Mouse (Mus musculus) midbrain, embryonic 10.5 days (tissue): ENCODE measurements around the gene Slc39a13. TPM values are rescaled to one million over a fixed set of nuclear protein-coding genes. Genes with fewer than 3 reads are reported as not detected.
"Not testable (repeated sequence)": the region's sequence is repeated elsewhere in the genome, so short reads cannot be mapped to it uniquely, and the experiment has no call there.

ENCODE experiments used
- DNase-seq: peaks from one replicate; pipeline ENCODE4 v3.0.0-alpha.2; 2017; ENCODE audit warnings: low spot score
- H3K27ac ChIP-seq: fragments of 300-500 bp; sonication (generic); replicated peaks from 2 replicates; pipeline ENCODE4 v1.5.1; 2016; ENCODE audit warnings: mild to moderate bottlenecking
- H3K27me3 ChIP-seq: fragments of 300-500 bp; sonication (generic); 2 replicates; pipeline ENCODE4 v1.6.1; 2016; ENCODE audit warnings: low read depth, mild to moderate bottlenecking; ENCODE audit not compliant: poor library complexity, severe bottlenecking
- H3K36me3 ChIP-seq: fragments of 300-500 bp; sonication (generic); 2 replicates; pipeline ENCODE4 v1.6.1; 2016; ENCODE audit warnings: mild to moderate bottlenecking, moderate library complexity
- H3K4me1 ChIP-seq: fragments of 300-500 bp; sonication (generic); 2 replicates; pipeline ENCODE4 v1.6.1; 2016
- H3K4me3 ChIP-seq: fragments of 300-500 bp; sonication (generic); 2 replicates; pipeline ENCODE4 v1.5.1; 2016; ENCODE audit warnings: mild to moderate bottlenecking, moderate library complexity
- H3K9me3 ChIP-seq: fragments of 300-500 bp; sonication (generic); replicated peaks from 2 replicates; pipeline ENCODE4 v1.6.1; 2016; ENCODE audit warnings: mild to moderate bottlenecking
- WGBS: fragments of 180-500 bp; shearing (Covaris S2); methylation state at CpG from one replicate; pipeline ENCODE4 v1.1.7; 2016; 5-methylcytosine and 5-hydroxymethylcytosine counted together
- polyA plus RNA-seq: library from polyadenylated mRNA; unstranded; fragments of >200 nt; fragmentation: Nextera tagmentation; extraction: Ambion mirVana; gene quantifications from 2 replicates; pipeline ENCODE4 v1.2.1, GENCODE M21; 2016

The Slc39a13 gene
- polyA plus RNA-seq, 1 experiment from 2014 or later = 20.5 TPM

GRCm38 (mm10) chr2:91027391-91028214, 42.6 kb downstream of the Slc39a13 start:
- Histone ChIP-seq H3K4me3 (no peak overlapping the region), H3K27ac (no peak overlapping the region), H3K9me3 (no peaks in the 10 kb centered on the region), H3K4me1 (0 out of 2 replicates have a peak, but pooled peaks cover 3% of the 10 kb centered on the region), H3K27me3 (no peaks in the 10 kb centered on the region), H3K36me3 (no peaks in the 10 kb centered on the region)
- WGBS = 89% methylated on average over 9 of the region's 9 CpGs
- no peak for DNase-seq

- 85% methylated on average over 1 of the region's 1 CpGs for WGBS
- no peak for DNase-seq
- Histone ChIP-seq H3K27me3 (no peaks in the 10 kb centered on the region), H3K27ac (0 out of 2 replicates have a peak overlapping the region, but pooled peaks have one; percentile 14), H3K9me3 (no peaks in the 10 kb centered on the region), H3K36me3 (peaks cover 7% of the 10 kb centered on the region; the same call in 1 of the 2 replicates), H3K4me3 (no peak overlapping the region), H3K4me1 (0 out of 2 replicates have a peak, but pooled peaks cover 3% of the 10 kb centered on the region)
These were observed 43.7 kb downstream of the Slc39a13 start for GRCm38 (mm10) chr2:91026491-91026890.

- WGBS = 86% methylated on average over 1 of the region's 1 CpGs
- H3K4me1 ChIP-seq = 0 out of 2 replicates have a peak, but pooled peaks cover 3% of the 10 kb centered on the region
- H3K27me3 ChIP-seq = no peaks in the 10 kb centered on the region
These were observed 45.1 kb downstream of the Slc39a13 start for GRCm38 (mm10) chr2:91025081-91025516.

GRCm38 (mm10) chr2:91023956-91024355, 46.3 kb downstream of the Slc39a13 start:
- no peaks in the 10 kb centered on the region for H3K27me3 ChIP-seq
- 0 out of 2 replicates have a peak, but pooled peaks cover 3% of the 10 kb centered on the region for H3K4me1 ChIP-seq
- H3K36me3 ChIP-seq = peaks cover 28% of the 10 kb centered on the region
- H3K27ac ChIP-seq = no peak overlapping the region
- H3K4me3 ChIP-seq = no peak overlapping the region
- H3K9me3 ChIP-seq = no peaks in the 10 kb centered on the region
- no peak for DNase-seq
- WGBS = 85% methylated on average over 1 of the region's 1 CpGs

More at GRCm38 (mm10) chr2:91025081-91025516, 45.1 kb downstream of the Slc39a13 start:
- Histone ChIP-seq H3K9me3 (no peaks in the 10 kb centered on the region), H3K4me3 (no peak overlapping the region), H3K27ac (no peak overlapping the region), H3K36me3 (peaks cover 18% of the 10 kb centered on the region)
- no peak for DNase-seq

- no peaks in the 10 kb centered on the region for H3K9me3 ChIP-seq
- H3K27ac ChIP-seq = no peak overlapping the region
- peaks cover 35% of the 10 kb centered on the region for H3K36me3 ChIP-seq
- 70% methylated on average over 2 of the region's 2 CpGs for WGBS
- H3K27me3 ChIP-seq = no peaks in the 10 kb centered on the region
- H3K4me3 ChIP-seq = no peak overlapping the region
- H3K4me1 ChIP-seq = no peaks in the 10 kb centered on the region
- DNase-seq = no peak
These were observed 47.1 kb downstream of the Slc39a13 start for GRCm38 (mm10) chr2:91023131-91023530.

GRCm38 (mm10) chr2:91022266-91022665, 48.0 kb downstream of the Slc39a13 start:
- DNase-seq, H3K4me3 ChIP-seq, H3K4me1 ChIP-seq, H3K27me3 ChIP-seq, H3K9me3 ChIP-seq, H3K27ac ChIP-seq: not testable (repeated sequence)
- WGBS = 97% methylated on average over 7 of the region's 7 CpGs
- H3K36me3 ChIP-seq = peaks cover 44% of the 10 kb centered on the region

- peaks cover 65% of the 10 kb centered on the region for H3K36me3 ChIP-seq
- DNase-seq = no peak
- H3K9me3 ChIP-seq = no peaks in the 10 kb centered on the region
- 96% methylated on average over 3 of the region's 3 CpGs for WGBS
- peaks cover 6% of the 10 kb centered on the region for H3K4me1 ChIP-seq
- H3K27me3 ChIP-seq = no peaks in the 10 kb centered on the region
- no peak overlapping the region for H3K27ac ChIP-seq
- no peak overlapping the region for H3K4me3 ChIP-seq
These were observed 50.3 kb downstream of the Slc39a13 start for GRCm38 (mm10) chr2:91019911-91020310.

- Histone ChIP-seq H3K27ac (no peak overlapping the region), H3K4me1 (peaks cover 6% of the 10 kb centered on the region), H3K27me3 (no peaks in the 10 kb centered on the region), H3K9me3 (no peaks in the 10 kb centered on the region), H3K4me3 (no peak overlapping the region), H3K36me3 (peaks cover 82% of the 10 kb centered on the region)
- no peak for DNase-seq
- WGBS = 87% methylated on average over 8 of the region's 8 CpGs
These were observed 52.0 kb downstream of the Slc39a13 start for GRCm38 (mm10) chr2:91018061-91018788.

GRCm38 (mm10) chr2:91015386-91015785, 54.8 kb downstream of the Slc39a13 start:
- Histone ChIP-seq H3K36me3 (peaks cover 95% of the 10 kb centered on the region), H3K4me3 (no peak overlapping the region), H3K4me1 (peaks cover 6% of the 10 kb centered on the region), H3K27me3 (no peaks in the 10 kb centered on the region), H3K27ac (no peak overlapping the region), H3K9me3 (no peaks in the 10 kb centered on the region)
- 89% methylated on average over 4 of the region's 4 CpGs for WGBS
- no peak for DNase-seq

- Histone ChIP-seq H3K9me3 (no peaks in the 10 kb centered on the region), H3K27ac (no peak overlapping the region), H3K4me3 (no peak overlapping the region), H3K4me1 (peaks cover 6% of the 10 kb centered on the region), H3K36me3 (peaks cover 97% of the 10 kb centered on the region), H3K27me3 (no peaks in the 10 kb centered on the region)
- WGBS = 86% methylated on average over 2 of the region's 2 CpGs
- no peak for DNase-seq
These were observed 56.3 kb downstream of the Slc39a13 start for GRCm38 (mm10) chr2:91013881-91014280.
